Mouse (Mus musculus) C2C12 (cell line): Measurements from ENCODE around the gene B4galt1.

Experiments
- CEBPB ChIP-seq: IDR thresholded peaks from one replicate; pipeline ENCODE4 v1.6.1; 2011; ENCODE audit warnings: low read depth, mild to moderate bottlenecking, control low read depth, moderate library complexity
- CTCF ChIP-seq: IDR thresholded peaks from one replicate; pipeline ENCODE4 v1.5.1; 2011; ENCODE audit not compliant: control insufficient read depth, insufficient read depth, insufficient read length
- MAX ChIP-seq: IDR thresholded peaks from one replicate; pipeline ENCODE4 v1.6.1; 2011; ENCODE audit warnings: mild to moderate bottlenecking, control low read depth
- MYOD1 ChIP-seq: IDR thresholded peaks from one replicate; pipeline ENCODE4 v1.6.1; 2011; ENCODE audit warnings: low read depth; ENCODE audit not compliant: control insufficient read depth, insufficient read length
- MYOG ChIP-seq: IDR thresholded peaks from one replicate; pipeline ENCODE4 v1.6.1; 2011; ENCODE audit not compliant: control insufficient read depth, insufficient read length; ENCODE audit errors: extremely low read depth
- USF1 ChIP-seq: IDR thresholded peaks from one replicate; pipeline ENCODE4 v1.6.1; 2011; ENCODE audit warnings: low read depth, mild to moderate bottlenecking, control low read depth, moderate library complexity

DNA sequence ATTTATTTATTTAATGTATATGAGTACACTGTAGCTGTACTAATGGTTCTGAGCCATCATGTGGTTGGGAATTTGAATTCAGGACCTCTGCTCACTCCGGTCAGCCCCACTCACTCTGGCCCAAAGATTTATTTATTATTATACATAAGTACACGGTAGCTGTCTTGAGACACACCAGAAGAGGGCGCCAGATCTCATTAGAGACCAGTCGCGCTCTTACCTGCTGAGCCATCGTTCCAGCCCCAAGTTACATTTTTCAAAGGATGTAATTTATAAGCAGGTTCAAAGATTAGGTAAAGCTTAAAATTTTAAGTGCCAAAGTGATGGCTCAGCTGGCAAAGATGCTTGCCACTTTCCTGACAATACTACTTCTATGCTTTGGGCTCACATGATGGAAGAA lies 75.1 kb downstream of the B4galt1 start:
- no peak for TF ChIP-seq CTCF
- TF ChIP-seq MYOG: no peak
- no peak for TF ChIP-seq USF1
- TF ChIP-seq MAX: no peak
- no peak for TF ChIP-seq MYOD1
- no peak for TF ChIP-seq CEBPB
